Mouse (Mus musculus) cortical plate, adult 2 months (tissue): Measurements from ENCODE around the gene Pik3r1. TPM values are rescaled to one million over a fixed set of nuclear protein-coding genes. Genes with fewer than 3 reads are reported as not detected.

Experiments used
- H3K27ac ChIP-seq: fragments of 200-500 bp; 2 replicates; pipeline ENCODE4 v1.5.1; 2012; ENCODE audit warnings: low read length, control low read depth, inconsistent platforms; ENCODE audit not compliant: insufficient read depth
- H3K4me1 ChIP-seq: fragments of 200-500 bp; 2 replicates; pipeline ENCODE4 v1.6.1; 2011; ENCODE audit warnings: low read length; ENCODE audit not compliant: control insufficient read depth, insufficient read depth
- H3K4me3 ChIP-seq: fragments of 200-500 bp; 2 replicates; pipeline ENCODE4 v1.5.1; 2011; ENCODE audit warnings: mild to moderate bottlenecking, low read length, control low read depth; ENCODE audit not compliant: insufficient read depth
- CTCF ChIP-seq: fragments of 200-500 bp; IDR thresholded peaks from 2 replicates; pipeline ENCODE4 v1.5.1; 2011; ENCODE audit warnings: mild to moderate bottlenecking, control low read depth, low read length; ENCODE audit not compliant: insufficient read depth; ENCODE audit errors: extremely low read depth
- POLR2A ChIP-seq: fragments of 200-500 bp; IDR thresholded peaks from 2 replicates; pipeline ENCODE4 v1.6.1; 2011; ENCODE audit warnings: mild to moderate bottlenecking, low read length, control low read depth; ENCODE audit not compliant: insufficient read depth; ENCODE audit errors: extremely low read depth
- polyA plus RNA-seq: library from polyadenylated mRNA; depleted of rRNA; stranded (reverse); fragments of >200 nt; gene quantifications from 2 replicates; pipeline ENCODE4 v1.2.3, GENCODE M21; 2012

Gene Pik3r1
- polyA plus RNA-seq, 1 experiment, result 53.4 TPM

- H3K4me1 ChIP-seq, result no peaks in the 10 kb centered on the region; the same call in 1 of the 2 replicates
- TF ChIP-seq POLR2A, result no peak
- TF ChIP-seq CTCF, result no peak
- no peak overlapping the region for H3K27ac ChIP-seq
- no peak overlapping the region for H3K4me3 ChIP-seq
Observed at GRCm38 (mm10) chr13:101634420-101634819, 133.6 kb downstream of the Pik3r1 start.

GRCm38 (mm10) chr13:101633620-101634019 lies 134.4 kb downstream of the Pik3r1 start:
- Histone ChIP-seq H3K4me3 (no peak overlapping the region), H3K4me1 (no peaks in the 10 kb centered on the region; the same call in 1 of the 2 replicates), H3K27ac (no peak overlapping the region)
- TF ChIP-seq CTCF (no peak), POLR2A (no peak)

DNA sequence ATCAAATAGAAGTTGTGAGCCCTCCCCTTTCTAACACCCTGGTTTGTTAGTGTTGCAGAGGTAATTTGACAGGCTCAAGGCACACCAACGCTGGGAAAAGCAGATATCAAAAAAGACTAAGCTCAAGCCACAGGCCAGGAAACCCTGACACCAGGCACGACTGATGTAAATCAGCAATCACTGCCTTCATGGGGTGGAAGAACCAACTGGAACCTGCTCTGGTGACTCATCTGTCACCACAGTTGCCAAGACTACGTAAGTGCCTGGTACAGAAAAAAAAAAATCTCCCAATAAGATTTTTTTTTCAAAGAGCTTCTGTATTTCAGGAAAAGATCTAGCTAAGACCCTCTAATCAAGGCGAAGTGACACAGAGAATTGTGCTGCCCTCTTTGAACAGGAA lies 135.2 kb downstream of the Pik3r1 start:
- no peak overlapping the region for H3K27ac ChIP-seq
- no peak for TF ChIP-seq CTCF
- H3K4me1 ChIP-seq, result no peaks in the 10 kb centered on the region; the same call in 1 of the 2 replicates
- H3K4me3 ChIP-seq, result no peak overlapping the region

- Histone ChIP-seq H3K27ac (no peak overlapping the region), H3K4me1 (no peaks in the 10 kb centered on the region; the same call in 1 of the 2 replicates), H3K4me3 (no peak overlapping the region)
- TF ChIP-seq CTCF, result no peak
- TF ChIP-seq POLR2A, result no peak
Observed at GRCm38 (mm10) chr13:101631561-101631960, 136.5 kb downstream of the Pik3r1 start.
